Mouse (Mus musculus) liver, embryonic 14.5 days (tissue): ENCODE data around the gene Rock2.

Source experiments
- CTCF ChIP-seq: IDR thresholded peaks from 2 replicates; pipeline ENCODE4 v1.5.1; 2016; ENCODE audit warnings: antibody characterized with exemption, low read depth, control low read depth
- EP300 ChIP-seq: IDR thresholded peaks from 2 replicates; pipeline ENCODE4 v1.6.1; 2016; ENCODE audit warnings: antibody characterized with exemption, low read depth

DNA sequence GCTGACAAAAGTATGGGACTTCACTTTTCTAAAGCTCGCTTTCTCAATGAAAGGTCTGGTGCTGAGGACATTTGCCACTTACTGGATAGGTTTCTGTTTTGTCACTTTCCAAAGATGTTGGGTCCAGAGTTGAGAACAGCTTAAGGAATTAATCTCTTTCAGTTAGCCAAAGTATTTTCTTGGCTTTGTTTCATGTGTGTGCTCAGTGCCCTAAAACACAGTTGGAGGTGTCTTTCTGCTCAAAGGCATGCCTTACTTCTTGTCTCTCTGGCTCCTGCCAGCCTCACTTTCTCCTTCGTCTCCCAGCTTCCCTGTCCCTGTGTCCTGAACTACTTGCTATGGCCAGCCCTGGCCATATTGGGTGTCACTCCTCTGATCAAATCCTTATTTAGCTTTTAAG lies 96.7 kb downstream of the Rock2 start:
- no peak for TF ChIP-seq CTCF
- no peak for TF ChIP-seq EP300
